Mouse (Mus musculus) midbrain, embryonic 12.5 days (tissue): ENCODE measurements around the gene Emilin1. TPM values are rescaled to one million over a fixed set of nuclear protein-coding genes. Genes with fewer than 3 reads are reported as not detected.
A peak's percentile ranks its signal among the peaks of the same experiment; 100 is the strongest.

ENCODE experiments used
- ATAC-seq: fragments of 200-750 bp; cut with Nextera tagmentation; 2 replicates; pipeline ENCODE4 v1.8.0; 2017; ENCODE audit warnings: low read depth, moderate TSS enrichment, moderate library complexity; ENCODE audit not compliant: low FRiP score
- H3K27ac ChIP-seq: fragments of 300-500 bp; sonication (generic); replicated peaks from 2 replicates; pipeline ENCODE4 v1.5.1; 2016; ENCODE audit warnings: mild to moderate bottlenecking
- H3K27me3 ChIP-seq: fragments of 300-500 bp; sonication (generic); 2 replicates; pipeline ENCODE4 v1.6.1; 2016; ENCODE audit warnings: mild to moderate bottlenecking
- H3K36me3 ChIP-seq: fragments of 300-500 bp; sonication (generic); 2 replicates; pipeline ENCODE4 v1.6.1; 2016
- H3K4me1 ChIP-seq: fragments of 300-500 bp; sonication (generic); 2 replicates; pipeline ENCODE4 v1.6.1; 2016
- H3K4me2 ChIP-seq: fragments of 300-500 bp; sonication (generic); replicated peaks from 2 replicates; pipeline ENCODE4 v1.6.1; 2016; ENCODE audit warnings: mild to moderate bottlenecking, moderate library complexity
- H3K4me3 ChIP-seq: fragments of 300-500 bp; sonication (generic); 2 replicates; pipeline ENCODE4 v1.5.1; 2016; ENCODE audit warnings: mild to moderate bottlenecking
- H3K9ac ChIP-seq: fragments of 300-500 bp; sonication (generic); replicated peaks from 2 replicates; pipeline ENCODE4 v1.6.1; 2016; ENCODE audit warnings: mild to moderate bottlenecking, moderate library complexity
- H3K9me3 ChIP-seq: fragments of 300-500 bp; sonication (generic); 2 replicates; pipeline ENCODE4 v1.6.1; 2016; ENCODE audit warnings: mild to moderate bottlenecking
- WGBS: fragments of 180-500 bp; shearing (Covaris S2); methylation state at CpG from one replicate; pipeline ENCODE4 v1.1.7; 2016; 5-methylcytosine and 5-hydroxymethylcytosine counted together
- polyA plus RNA-seq: library from polyadenylated mRNA; unstranded; fragments of >200 nt; fragmentation: Nextera tagmentation; extraction: Ambion mirVana; gene quantifications from 2 replicates; pipeline ENCODE4 v1.2.1, GENCODE M21; 2016

Emilin1 gene
- polyA plus RNA-seq, 1 experiment from 2014 or later = 79.9 TPM

- peaks cover 3% of the 10 kb centered on the region; the same call in 1 of the 2 replicates for H3K27me3 ChIP-seq
These were observed 3.9 kb upstream of the Emilin1 start for GRCm38 (mm10) chr5:30909300-30909659.

DNA sequence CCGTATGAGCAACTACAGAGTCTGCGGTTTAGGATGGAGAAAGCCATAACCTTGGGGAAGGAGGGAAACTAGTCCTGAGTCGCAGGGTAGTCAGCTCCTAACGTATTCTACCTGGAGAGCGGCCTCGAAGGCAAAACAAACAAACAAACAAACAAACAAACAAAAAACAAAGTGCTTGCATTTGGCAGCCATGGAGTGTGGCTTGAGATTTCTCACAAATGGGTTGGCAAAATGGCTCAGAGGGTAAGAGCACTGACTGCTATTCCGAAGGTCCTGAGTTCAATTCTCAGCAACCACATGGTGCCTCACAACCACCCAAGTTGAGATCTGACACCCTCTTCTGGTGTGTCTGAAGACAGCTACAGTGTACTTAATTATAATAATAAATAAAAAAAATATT is 3.3 kb upstream of the Emilin1 start:
- H3K36me3 ChIP-seq = peaks cover 15% of the 10 kb centered on the region
- no peaks in the 10 kb centered on the region for H3K9me3 ChIP-seq
- no peak overlapping the region for H3K4me2 ChIP-seq
- ATAC-seq = no peak
- no peak overlapping the region for H3K27ac ChIP-seq
- peaks cover 48% of the 10 kb centered on the region for H3K4me1 ChIP-seq
- 87% methylated on average over 7 of the region's 7 CpGs for WGBS
- H3K27me3 ChIP-seq = peaks cover 3% of the 10 kb centered on the region; the same call in 1 of the 2 replicates
- no peak overlapping the region for H3K4me3 ChIP-seq
- H3K9ac ChIP-seq = no peak overlapping the region

More at GRCm38 (mm10) chr5:30909300-30909659, 3.9 kb upstream of the Emilin1 start:
- H3K4me3 ChIP-seq = no peak overlapping the region
- H3K4me1 ChIP-seq = peaks cover 46% of the 10 kb centered on the region
- H3K9ac ChIP-seq = no peak overlapping the region
- peaks cover 21% of the 10 kb centered on the region for H3K36me3 ChIP-seq
- 61% methylated on average over 7 of the region's 7 CpGs for WGBS
- no peak for ATAC-seq
- no peak overlapping the region for H3K27ac ChIP-seq
- H3K4me2 ChIP-seq = no peak overlapping the region
- H3K9me3 ChIP-seq = no peaks in the 10 kb centered on the region

DNA sequence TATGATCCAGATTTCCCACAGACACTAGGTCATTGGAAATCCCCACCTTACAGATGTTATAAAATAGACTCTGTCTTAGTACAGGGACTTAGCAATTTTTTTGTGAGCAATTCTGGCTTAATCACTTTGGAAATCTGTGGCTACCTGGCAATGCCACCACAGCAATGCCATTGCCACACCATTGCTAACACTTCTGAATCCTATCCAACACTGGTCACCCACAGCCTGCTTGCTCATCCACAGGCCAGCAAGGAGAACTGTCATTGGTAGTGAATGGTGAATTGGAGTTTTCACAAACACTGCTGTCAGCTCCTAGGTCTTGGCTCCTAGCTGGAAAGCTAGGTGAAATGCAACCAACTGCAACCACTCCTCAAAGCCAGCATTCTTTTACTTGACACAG is 2.7 kb upstream of the Emilin1 start:
- Histone ChIP-seq H3K4me1 (peaks cover 52% of the 10 kb centered on the region), H3K27me3 (peaks cover 3% of the 10 kb centered on the region; the same call in 1 of the 2 replicates), H3K4me2 (no peak overlapping the region), H3K9me3 (no peaks in the 10 kb centered on the region), H3K4me3 (no peak overlapping the region), H3K27ac (no peak overlapping the region), H3K36me3 (peaks cover 9% of the 10 kb centered on the region), H3K9ac (no peak overlapping the region)
- no peak for ATAC-seq

GRCm38 (mm10) chr5:30912156-30912555 is 1.0 kb upstream of the Emilin1 start:
- H3K9ac ChIP-seq = no peak overlapping the region
- 67% methylated on average over 5 of the region's 5 CpGs for WGBS
- H3K4me2 ChIP-seq = no peak overlapping the region
- H3K36me3 ChIP-seq = no peaks in the 10 kb centered on the region
- H3K27ac ChIP-seq = peak overlapping the region; percentile 79
- H3K4me3 ChIP-seq = no peak overlapping the region
- H3K9me3 ChIP-seq = no peaks in the 10 kb centered on the region
- H3K4me1 ChIP-seq = peaks cover 43% of the 10 kb centered on the region
- H3K27me3 ChIP-seq = peaks cover 3% of the 10 kb centered on the region; the same call in 1 of the 2 replicates
- ATAC-seq = no peak

- peak overlapping the region; percentile 79 for H3K27ac ChIP-seq
- peak overlapping the region; percentile 28; the same call in 1 of the 2 replicates for H3K9ac ChIP-seq
- WGBS = 80% methylated on average over 7 of the region's 7 CpGs
- ATAC-seq = no peak
- H3K4me2 ChIP-seq = peak overlapping the region; percentile 22; the same call in 1 of the 2 replicates
- peaks cover 35% of the 10 kb centered on the region for H3K4me1 ChIP-seq
- no peaks in the 10 kb centered on the region for H3K27me3 ChIP-seq
- H3K9me3 ChIP-seq = no peaks in the 10 kb centered on the region
- peak overlapping the region; percentile 14 for H3K4me3 ChIP-seq
- 0 out of 2 replicates have a peak, but pooled peaks cover 2% of the 10 kb centered on the region for H3K36me3 ChIP-seq
These were observed 966 bp downstream of the Emilin1 start for GRCm38 (mm10) chr5:30914101-30914635.

DNA sequence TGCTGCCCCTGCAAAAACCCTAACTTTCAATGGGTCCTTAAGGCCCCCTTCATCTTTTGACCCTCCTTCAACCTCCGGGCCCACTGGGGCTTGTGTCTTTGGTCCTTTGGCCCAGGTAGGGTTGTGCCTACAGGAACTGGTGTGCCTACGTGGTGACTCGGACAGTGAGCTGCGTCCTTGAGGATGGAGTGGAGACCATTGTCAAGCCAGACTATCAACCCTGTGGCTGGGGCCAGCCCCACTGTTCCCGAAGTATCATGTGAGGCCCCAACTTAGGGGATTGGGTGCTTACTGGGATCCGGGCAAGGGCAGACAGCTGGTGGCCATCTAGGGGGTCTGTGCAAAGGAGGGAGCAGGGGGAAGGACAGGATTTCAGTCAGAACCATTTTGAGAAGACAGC is 1.6 kb downstream of the Emilin1 start:
- Histone ChIP-seq H3K27ac (0 out of 2 replicates have a peak overlapping the region, but pooled peaks have one; percentile 43), H3K9me3 (no peaks in the 10 kb centered on the region), H3K4me3 (no peak overlapping the region; the same call in 1 of the 2 replicates), H3K9ac (0 out of 2 replicates have a peak overlapping the region, but pooled peaks have one; percentile 28), H3K27me3 (no peaks in the 10 kb centered on the region), H3K4me2 (peak overlapping the region; percentile 22), H3K4me1 (peaks cover 35% of the 10 kb centered on the region), H3K36me3 (0 out of 2 replicates have a peak, but pooled peaks cover 2% of the 10 kb centered on the region)
- ATAC-seq = no peak
- WGBS = 81% methylated on average over 6 of the region's 6 CpGs

GRCm38 (mm10) chr5:30915456-30915855 is 2.3 kb downstream of the Emilin1 start:
- Histone ChIP-seq H3K4me2 (peak overlapping the region; percentile 22; the same call in 1 of the 2 replicates), H3K27me3 (peaks cover 3% of the 10 kb centered on the region; the same call in 1 of the 2 replicates), H3K9me3 (no peaks in the 10 kb centered on the region), H3K27ac (peak overlapping the region; percentile 43), H3K36me3 (0 out of 2 replicates have a peak, but pooled peaks cover 2% of the 10 kb centered on the region), H3K9ac (no peak overlapping the region), H3K4me3 (peak overlapping the region; percentile 16), H3K4me1 (peaks cover 39% of the 10 kb centered on the region)
- ATAC-seq = peak; percentile 62
- 72% methylated on average over 9 of the region's 9 CpGs for WGBS

DNA sequence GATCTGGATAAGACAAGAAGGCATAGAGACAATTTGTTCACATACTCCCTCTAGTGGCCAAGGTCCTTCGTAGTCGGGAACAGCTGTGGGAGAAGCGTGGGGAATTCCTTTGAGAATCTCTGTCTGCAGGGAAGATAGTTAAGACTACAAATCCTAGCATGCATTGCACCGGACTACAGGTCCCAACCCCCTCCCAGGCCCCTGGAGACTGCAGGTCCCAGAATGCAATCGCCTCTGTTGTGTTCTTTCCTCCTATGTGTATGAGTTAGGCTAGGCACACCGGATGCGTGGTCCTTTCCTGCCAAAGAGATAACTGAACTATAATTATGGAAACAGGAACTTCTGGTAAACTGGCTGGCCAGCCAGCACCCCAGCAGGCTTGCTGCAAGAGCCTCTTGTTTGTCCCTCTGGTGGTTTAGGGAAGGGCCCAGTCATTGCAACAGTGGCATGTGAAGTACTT is 2.8 kb downstream of the Emilin1 start:
- H3K4me1 ChIP-seq = peaks cover 44% of the 10 kb centered on the region
- no peaks in the 10 kb centered on the region for H3K9me3 ChIP-seq
- H3K4me3 ChIP-seq = peak overlapping the region; percentile 11; the same call in 1 of the 2 replicates
- 7% methylated on average over 7 of the region's 7 CpGs for WGBS
- H3K27me3 ChIP-seq = peaks cover 9% of the 10 kb centered on the region; the same call in 1 of the 2 replicates
- peak; percentile 86 for ATAC-seq
- H3K27ac ChIP-seq = no peak overlapping the region
- H3K4me2 ChIP-seq = peak overlapping the region; percentile 33
- H3K36me3 ChIP-seq = 0 out of 2 replicates have a peak, but pooled peaks cover 2% of the 10 kb centered on the region
- no peak overlapping the region; the same call in 1 of the 2 replicates for H3K9ac ChIP-seq

GRCm38 (mm10) chr5:30916841-30917240 is 3.6 kb downstream of the Emilin1 start:
- no peak overlapping the region for H3K4me3 ChIP-seq
- ATAC-seq = no peak
- no peak overlapping the region for H3K27ac ChIP-seq
- H3K4me1 ChIP-seq = peaks cover 49% of the 10 kb centered on the region
- H3K36me3 ChIP-seq = 0 out of 2 replicates have a peak, but pooled peaks cover 2% of the 10 kb centered on the region
- no peak overlapping the region for H3K4me2 ChIP-seq
- no peaks in the 10 kb centered on the region for H3K9me3 ChIP-seq
- WGBS = 92% methylated on average over 9 of the region's 9 CpGs
- H3K9ac ChIP-seq = no peak overlapping the region
- peaks cover 9% of the 10 kb centered on the region; the same call in 1 of the 2 replicates for H3K27me3 ChIP-seq

DNA sequence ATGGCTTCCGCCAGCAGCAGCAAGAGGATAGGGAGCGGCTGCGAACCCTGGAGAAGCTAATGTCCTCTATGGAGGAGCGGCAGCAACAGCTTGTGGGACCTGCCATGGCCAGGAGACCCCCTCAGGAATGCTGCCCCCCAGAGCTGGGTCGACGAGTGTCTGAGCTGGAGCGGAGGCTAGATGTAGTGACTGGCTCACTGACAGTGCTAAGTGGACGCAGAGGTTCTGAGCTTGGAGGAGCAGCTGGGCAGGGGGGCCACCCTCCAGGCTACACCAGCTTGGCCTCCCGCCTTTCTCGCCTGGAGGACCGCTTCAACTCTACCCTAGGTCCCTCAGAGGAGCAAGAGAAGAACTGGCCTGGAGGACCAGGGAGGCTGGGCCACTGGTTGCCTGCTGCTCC is 4.1 kb downstream of the Emilin1 start:
- Histone ChIP-seq H3K4me2 (no peak overlapping the region), H3K27ac (no peak overlapping the region), H3K4me3 (no peak overlapping the region), H3K9ac (no peak overlapping the region), H3K36me3 (0 out of 2 replicates have a peak, but pooled peaks cover 2% of the 10 kb centered on the region), H3K9me3 (no peaks in the 10 kb centered on the region), H3K27me3 (peaks cover 11% of the 10 kb centered on the region; the same call in 1 of the 2 replicates), H3K4me1 (peaks cover 50% of the 10 kb centered on the region)
- 91% methylated on average over 11 of the region's 11 CpGs for WGBS
- no peak for ATAC-seq

GRCm38 (mm10) chr5:30917891-30918670 is 4.9 kb downstream of the Emilin1 start:
- peaks cover 19% of the 10 kb centered on the region for H3K27me3 ChIP-seq
- 0 out of 2 replicates have a peak, but pooled peaks cover 2% of the 10 kb centered on the region for H3K36me3 ChIP-seq
- no peaks in the 10 kb centered on the region for H3K9me3 ChIP-seq
- peaks cover 45% of the 10 kb centered on the region for H3K4me1 ChIP-seq
- H3K4me3 ChIP-seq = no peak overlapping the region
- H3K27ac ChIP-seq = no peak overlapping the region
- H3K9ac ChIP-seq = no peak overlapping the region
- H3K4me2 ChIP-seq = no peak overlapping the region
- 83% methylated on average over 31 of the region's 31 CpGs for WGBS
- ATAC-seq = no peak

- 0 out of 2 replicates have a peak, but pooled peaks cover 2% of the 10 kb centered on the region for H3K36me3 ChIP-seq
- H3K9ac ChIP-seq = no peak overlapping the region
- peaks cover 39% of the 10 kb centered on the region for H3K4me1 ChIP-seq
- peaks cover 25% of the 10 kb centered on the region for H3K27me3 ChIP-seq
- H3K27ac ChIP-seq = no peak overlapping the region
- H3K9me3 ChIP-seq = no peaks in the 10 kb centered on the region
- H3K4me2 ChIP-seq = no peak overlapping the region
- WGBS = 83% methylated on average over 8 of the region's 8 CpGs
- ATAC-seq = no peak
- no peak overlapping the region for H3K4me3 ChIP-seq
These were observed 5.5 kb downstream of the Emilin1 start for GRCm38 (mm10) chr5:30918691-30919090.
